Mouse (Mus musculus): ENCODE data around the gene Rhd. TPM values are rescaled to one million over a fixed set of nuclear protein-coding genes. Genes with fewer than 3 reads are reported as not detected.
"Not testable (repeated sequence)": the region's sequence is repeated elsewhere in the genome, so short reads cannot be mapped to it uniquely, and the experiment has no call there.

Gene Rhd
- polyA plus RNA-seq (2015; fragmentation: Nextera tagmentation; extraction: Ambion mirVana) = 0.73 and 1.1 TPM in 2 replicates

- Histone ChIP-seq H3K27ac (no peak within 1 kb of the TSS), H3K9me3 (no peaks in the 10 kb centered on the region)
- 75% methylated on average over 14 of the region's 14 CpGs for WGBS
Observed at GRCm38 (mm10) chr4:134863937-134864729, at the start of gene Rhd. Gene Rhd (plus strand): TSS chr4:134864536.

DNA sequence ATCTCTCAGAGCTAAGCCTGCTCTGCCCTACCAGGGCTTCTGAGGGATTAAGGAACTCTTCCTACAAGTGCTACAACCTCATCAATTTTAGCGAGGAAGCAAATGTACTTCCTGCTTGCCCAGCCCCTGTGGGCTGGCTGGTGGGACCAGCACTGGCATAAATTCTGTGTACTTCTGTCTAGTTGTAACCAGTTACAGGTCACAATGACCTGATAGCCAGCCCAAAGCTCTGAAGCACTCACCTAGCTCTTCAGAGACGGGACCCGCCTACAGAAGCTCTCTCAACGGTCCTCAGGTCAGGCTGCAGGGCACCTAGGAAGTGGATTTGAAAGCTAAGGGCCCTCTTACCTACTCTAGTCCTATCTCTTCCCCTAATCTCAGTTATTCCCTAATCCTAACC lies 46.6 kb upstream of the Rhd start:
- peaks cover 12% of the 10 kb centered on the region; the same call in 1 of the 2 replicates for H3K4me1 ChIP-seq (replicated peaks)
- H3K27me3 ChIP-seq = no peaks in the 10 kb centered on the region
- H3K9ac ChIP-seq (replicated peaks) = no peak overlapping the region
- ATAC-seq = no peak
- WGBS = 87% methylated on average over 4 of the region's 4 CpGs
- H3K9me3 ChIP-seq = no peaks in the 10 kb centered on the region
- H3K27ac ChIP-seq = no peak overlapping the region
- no peak overlapping the region for H3K4me2 ChIP-seq (replicated peaks)
- peaks cover 15% of the 10 kb centered on the region for H3K36me3 ChIP-seq
- no peak overlapping the region for H3K4me3 ChIP-seq (replicated peaks)

More at GRCm38 (mm10) chr4:134863937-134864729, at the start of gene Rhd:
- no peak within 1 kb of the TSS for H3K4me2 ChIP-seq (replicated peaks)
- no peak within 1 kb of the TSS for H3K4me3 ChIP-seq (replicated peaks)
- H3K4me1 ChIP-seq (replicated peaks) = 0 out of 2 replicates have a peak, but pooled peaks cover 3% of the 10 kb centered on the region
- peaks cover 13% of the 10 kb centered on the region for H3K27me3 ChIP-seq
- H3K9ac ChIP-seq (replicated peaks) = no peak within 1 kb of the TSS
- no peak for ATAC-seq
- no peaks in the 10 kb centered on the region for H3K36me3 ChIP-seq

DNA sequence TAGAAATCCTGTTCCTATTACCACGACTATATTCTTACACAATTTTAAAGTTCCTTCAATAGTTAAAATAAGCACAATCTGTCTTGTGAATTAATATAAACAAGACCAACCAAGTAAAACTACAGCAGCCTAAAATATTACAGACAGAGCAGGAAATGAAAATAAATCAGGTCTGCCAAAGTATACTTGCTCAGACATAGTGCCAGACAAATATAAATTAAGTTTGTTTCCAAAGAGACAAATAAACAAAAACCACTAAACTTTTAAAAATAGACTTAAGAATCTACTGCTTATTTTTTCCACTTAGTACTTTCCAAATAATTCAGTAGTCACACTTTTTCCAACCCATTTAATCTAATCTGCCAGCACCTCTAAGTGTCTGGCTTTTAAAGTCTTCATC lies 43.3 kb upstream of the Rhd start:
- H3K27ac ChIP-seq = no peak overlapping the region
- H3K4me2 ChIP-seq (replicated peaks) = no peak overlapping the region
- H3K36me3 ChIP-seq = peaks cover 22% of the 10 kb centered on the region
- 85% methylated on average over 1 of the region's 1 CpGs for WGBS
- no peaks in the 10 kb centered on the region for H3K9me3 ChIP-seq
- no peaks in the 10 kb centered on the region for H3K27me3 ChIP-seq
- ATAC-seq = no peak
- H3K4me3 ChIP-seq (replicated peaks) = no peak overlapping the region
- no peak overlapping the region for H3K9ac ChIP-seq (replicated peaks)
- H3K4me1 ChIP-seq (replicated peaks) = 0 out of 2 replicates have a peak, but pooled peaks cover 2% of the 10 kb centered on the region

GRCm38 (mm10) chr4:134823560-134823959 lies 40.8 kb upstream of the Rhd start:
- H3K4me1 ChIP-seq (replicated peaks) = 0 out of 2 replicates have a peak, but pooled peaks cover 2% of the 10 kb centered on the region
- no peak for ATAC-seq
- 64% methylated on average over 2 of the region's 2 CpGs for WGBS
- H3K4me3 ChIP-seq (replicated peaks) = no peak overlapping the region
- no peak overlapping the region for H3K4me2 ChIP-seq (replicated peaks)
- H3K9me3 ChIP-seq = no peaks in the 10 kb centered on the region
- no peaks in the 10 kb centered on the region for H3K27me3 ChIP-seq
- peaks cover 37% of the 10 kb centered on the region for H3K36me3 ChIP-seq
- no peak overlapping the region for H3K9ac ChIP-seq (replicated peaks)
- H3K27ac ChIP-seq = no peak overlapping the region

GRCm38 (mm10) chr4:134825864-134826263 lies 38.5 kb upstream of the Rhd start:
- not testable (repeated sequence) for ATAC-seq; H3K27ac ChIP-seq; H3K4me2 ChIP-seq (replicated peaks); H3K4me1 ChIP-seq (replicated peaks); H3K27me3 ChIP-seq; H3K9me3 ChIP-seq; H3K9ac ChIP-seq (replicated peaks); H3K4me3 ChIP-seq (replicated peaks)
- H3K36me3 ChIP-seq = peaks cover 50% of the 10 kb centered on the region
- 94% methylated on average over 11 of the region's 11 CpGs for WGBS

DNA sequence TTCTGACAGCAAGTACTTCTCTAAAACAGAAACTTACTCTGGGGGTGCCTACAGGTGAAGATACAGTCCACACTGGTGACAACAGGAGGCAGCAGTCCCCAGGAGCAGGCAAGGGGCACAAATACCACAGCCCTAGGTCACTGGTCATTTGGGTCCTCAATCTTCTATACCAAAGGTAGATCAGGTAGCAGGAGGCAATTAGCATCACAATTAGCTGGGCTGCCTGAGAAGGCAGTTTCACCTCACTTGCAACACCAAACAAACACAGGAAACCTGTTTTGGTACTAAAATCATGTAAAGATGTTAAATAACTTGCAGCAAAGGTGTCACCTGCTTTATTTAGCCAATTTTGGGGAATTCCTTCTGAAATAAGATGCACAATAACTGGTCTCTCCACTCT lies 38.0 kb upstream of the Rhd start:
- no peaks in the 10 kb centered on the region for H3K27me3 ChIP-seq
- no peak overlapping the region for H3K4me3 ChIP-seq (replicated peaks)
- H3K36me3 ChIP-seq = peaks cover 53% of the 10 kb centered on the region
- H3K9me3 ChIP-seq = no peaks in the 10 kb centered on the region
- 0 out of 2 replicates have a peak, but pooled peaks cover 2% of the 10 kb centered on the region for H3K4me1 ChIP-seq (replicated peaks)
- no peak overlapping the region for H3K4me2 ChIP-seq (replicated peaks)
- no peak for ATAC-seq
- H3K27ac ChIP-seq = no peak overlapping the region
- H3K9ac ChIP-seq (replicated peaks) = no peak overlapping the region

GRCm38 (mm10) chr4:134827806-134828205 lies 36.5 kb upstream of the Rhd start:
- Histone ChIP-seq H3K4me3 (replicated peaks) (no peak overlapping the region), H3K9ac (replicated peaks) (no peak overlapping the region), H3K27me3 (no peaks in the 10 kb centered on the region), H3K9me3 (no peaks in the 10 kb centered on the region), H3K36me3 (peaks cover 63% of the 10 kb centered on the region), H3K4me1 (replicated peaks) (no peaks in the 10 kb centered on the region), H3K4me2 (replicated peaks) (no peak overlapping the region), H3K27ac (no peak overlapping the region)
- 92% methylated on average over 11 of the region's 11 CpGs for WGBS
- ATAC-seq = no peak

- no peak for ATAC-seq
- H3K9ac ChIP-seq (replicated peaks) = no peak overlapping the region
Observed at GRCm38 (mm10) chr4:134831934-134832333, 32.4 kb upstream of the Rhd start.

GRCm38 (mm10) chr4:134835486-134835885 lies 28.9 kb upstream of the Rhd start:
- 91% methylated on average over 4 of the region's 4 CpGs for WGBS
- ATAC-seq = no peak
- H3K9me3 ChIP-seq = no peaks in the 10 kb centered on the region

More at GRCm38 (mm10) chr4:134831934-134832333, 32.4 kb upstream of the Rhd start:
- Histone ChIP-seq H3K4me1 (replicated peaks) (no peaks in the 10 kb centered on the region), H3K27ac (no peak overlapping the region), H3K9me3 (no peaks in the 10 kb centered on the region), H3K4me3 (replicated peaks) (no peak overlapping the region), H3K27me3 (no peaks in the 10 kb centered on the region), H3K36me3 (peaks cover 56% of the 10 kb centered on the region), H3K4me2 (replicated peaks) (no peak overlapping the region)
- WGBS = 87% methylated on average over 3 of the region's 3 CpGs

GRCm38 (mm10) chr4:134838221-134838620 lies 26.1 kb upstream of the Rhd start:
- Histone ChIP-seq H3K27me3 (no peaks in the 10 kb centered on the region), H3K4me3 (replicated peaks) (no peak overlapping the region), H3K9ac (replicated peaks) (no peak overlapping the region), H3K9me3 (no peaks in the 10 kb centered on the region), H3K4me2 (replicated peaks) (no peak overlapping the region), H3K36me3 (peaks cover 19% of the 10 kb centered on the region; the same call in 1 of the 2 replicates), H3K4me1 (replicated peaks) (peaks cover 5% of the 10 kb centered on the region; the same call in 1 of the 2 replicates), H3K27ac (no peak overlapping the region)
- ATAC-seq = no peak
- 91% methylated on average over 1 of the region's 1 CpGs for WGBS

More at GRCm38 (mm10) chr4:134835486-134835885, 28.9 kb upstream of the Rhd start:
- no peak overlapping the region for H3K27ac ChIP-seq
- H3K36me3 ChIP-seq = peaks cover 36% of the 10 kb centered on the region
- H3K4me2 ChIP-seq (replicated peaks) = no peak overlapping the region
- peaks cover 5% of the 10 kb centered on the region; the same call in 1 of the 2 replicates for H3K4me1 ChIP-seq (replicated peaks)
- H3K9ac ChIP-seq (replicated peaks) = no peak overlapping the region
- no peaks in the 10 kb centered on the region for H3K27me3 ChIP-seq
- no peak overlapping the region for H3K4me3 ChIP-seq (replicated peaks)

DNA sequence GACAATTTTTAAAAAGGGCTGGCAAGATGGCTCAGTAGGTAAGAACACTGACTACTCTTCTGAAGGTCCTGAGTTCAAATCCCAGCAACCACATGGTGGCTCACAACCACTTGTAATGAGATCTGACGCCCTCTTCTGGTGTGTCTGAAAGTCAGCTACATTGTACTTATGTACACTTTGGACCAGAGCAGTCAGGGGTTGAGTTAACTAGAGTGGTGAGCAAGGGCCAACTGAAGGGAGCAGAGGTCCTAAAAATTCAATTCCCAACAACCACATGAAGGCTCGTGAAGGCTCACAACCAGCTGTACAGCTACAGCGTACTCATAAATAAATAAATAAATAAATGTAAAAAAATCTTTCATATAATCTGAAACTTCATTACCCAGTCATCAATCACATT lies 25.6 kb upstream of the Rhd start:
- not testable (repeated sequence) for H3K27me3 ChIP-seq; H3K4me1 ChIP-seq (replicated peaks); H3K9me3 ChIP-seq; H3K27ac ChIP-seq; H3K4me3 ChIP-seq (replicated peaks); H3K9ac ChIP-seq (replicated peaks); ATAC-seq; H3K4me2 ChIP-seq (replicated peaks)
- H3K36me3 ChIP-seq = peaks cover 19% of the 10 kb centered on the region; the same call in 1 of the 2 replicates
- 92% methylated on average over 3 of the region's 3 CpGs for WGBS

DNA sequence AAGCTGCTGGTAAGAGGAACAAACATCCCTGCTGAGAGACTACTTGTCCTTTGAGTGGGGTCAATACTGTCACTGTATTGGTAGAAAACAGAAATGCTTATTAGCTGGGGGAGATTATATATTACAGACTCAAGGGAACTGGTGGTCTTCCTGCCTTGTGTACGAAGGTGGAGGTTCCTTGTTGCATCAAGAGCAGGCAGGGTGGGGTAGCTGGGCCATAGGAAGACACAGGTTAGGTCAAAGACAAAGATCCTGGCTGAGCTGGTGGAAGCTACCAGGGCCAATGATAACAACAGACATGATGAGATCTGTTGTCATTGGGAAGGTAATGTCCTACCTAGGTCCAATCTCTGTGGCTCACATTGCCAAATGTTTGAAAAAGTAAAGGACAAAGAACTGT lies 24.1 kb upstream of the Rhd start:
- Histone ChIP-seq H3K4me3 (replicated peaks) (no peak overlapping the region), H3K9ac (replicated peaks) (no peak overlapping the region), H3K4me2 (replicated peaks) (no peak overlapping the region), H3K27ac (no peak overlapping the region), H3K36me3 (peaks cover 18% of the 10 kb centered on the region; the same call in 1 of the 2 replicates), H3K4me1 (replicated peaks) (peaks cover 5% of the 10 kb centered on the region; the same call in 1 of the 2 replicates), H3K27me3 (no peaks in the 10 kb centered on the region), H3K9me3 (no peaks in the 10 kb centered on the region)
- 93% methylated on average over 1 of the region's 1 CpGs for WGBS
- ATAC-seq = no peak

Measured in midbrain, embryonic 13.5 days (tissue).